Mouse (Mus musculus) intestine, embryonic 16.5 days (tissue): Measurements from ENCODE around the gene Robo1. TPM values are rescaled to one million over a fixed set of nuclear protein-coding genes. Genes with fewer than 3 reads are reported as not detected.

Experiments
- ATAC-seq: fragments of 200-750 bp; cut with Nextera tagmentation; 2 replicates; pipeline ENCODE4 v1.8.0; 2017; ENCODE audit warnings: moderate TSS enrichment, moderate library complexity
- H3K27ac ChIP-seq: fragments of 300-500 bp; sonication (generic); 2 replicates; pipeline ENCODE4 v1.5.1; 2014; ENCODE audit warnings: mild to moderate bottlenecking, low read length
- H3K27me3 ChIP-seq: fragments of 300-500 bp; sonication (generic); replicated peaks from 2 replicates; pipeline ENCODE4 v1.6.1; 2014; ENCODE audit warnings: low read length, control low read depth, mixed read lengths; ENCODE audit not compliant: control insufficient read depth, insufficient read depth
- H3K36me3 ChIP-seq: fragments of 300-500 bp; sonication (generic); 2 replicates; pipeline ENCODE4 v1.6.1; 2014; ENCODE audit warnings: low read length, control low read depth; ENCODE audit not compliant: control insufficient read depth, insufficient read depth
- H3K4me1 ChIP-seq: fragments of 300-500 bp; sonication (generic); 2 replicates; pipeline ENCODE4 v1.6.1; 2014; ENCODE audit warnings: low read length, control low read depth, mixed read lengths; ENCODE audit not compliant: control insufficient read depth, insufficient read depth
- H3K4me2 ChIP-seq: fragments of 300-500 bp; sonication (generic); 2 replicates; pipeline ENCODE4 v1.6.1; 2014; ENCODE audit warnings: low read depth, low read length, control low read depth
- H3K4me3 ChIP-seq: fragments of 300-500 bp; sonication (generic); 2 replicates; pipeline ENCODE4 v1.5.1; 2014; ENCODE audit warnings: mild to moderate bottlenecking, low read length
- H3K9ac ChIP-seq: fragments of 300-500 bp; sonication (generic); 2 replicates; pipeline ENCODE4 v1.6.1; 2014; ENCODE audit warnings: low read depth, low read length
- H3K9me3 ChIP-seq: fragments of 300-500 bp; sonication (generic); 2 replicates; pipeline ENCODE4 v1.6.1; 2016; ENCODE audit warnings: low read length, control low read depth; ENCODE audit not compliant: control insufficient read depth
- WGBS: fragments of 180-500 bp; shearing (Covaris S2); extraction: QIAGEN DNeasy Blood & Tissue Kit; methylation state at CpG from one replicate; pipeline ENCODE4 v1.1.7; 2014; 5-methylcytosine and 5-hydroxymethylcytosine counted together
- polyA plus RNA-seq: library from polyadenylated mRNA; unstranded; fragments of >200 nt; fragmentation: Nextera tagmentation; extraction: Ambion mirVana; gene quantifications from 2 replicates; pipeline ENCODE4 v1.2.1, GENCODE M21; 2015

Gene Robo1
- polyA plus RNA-seq, 1 experiment from 2014 or later, result 10.9 TPM

- 90% methylated on average over 6 of the region's 6 CpGs for WGBS
- Histone ChIP-seq H3K27me3 (no peaks in the 10 kb centered on the region), H3K27ac (no peak overlapping the region), H3K9ac (no peak overlapping the region), H3K36me3 (no peaks in the 10 kb centered on the region), H3K4me1 (no peaks in the 10 kb centered on the region), H3K4me2 (no peak overlapping the region), H3K9me3 (no peaks in the 10 kb centered on the region), H3K4me3 (no peak overlapping the region)
- ATAC-seq, result no peak
These were observed 764.8 kb downstream of the Robo1 start for GRCm38 (mm10) chr16:73072883-73073282.

GRCm38 (mm10) chr16:73082420-73082819, 774.3 kb downstream of the Robo1 start:
- 84% methylated on average over 4 of the region's 4 CpGs for WGBS

GRCm38 (mm10) chr16:73083077-73083476, 775.0 kb downstream of the Robo1 start:
- H3K27ac ChIP-seq, result no peak overlapping the region
- ATAC-seq, result no peak

More at GRCm38 (mm10) chr16:73082420-73082819, 774.3 kb downstream of the Robo1 start:
- Histone ChIP-seq H3K4me1 (no peaks in the 10 kb centered on the region), H3K36me3 (no peaks in the 10 kb centered on the region), H3K27ac (no peak overlapping the region), H3K4me2 (no peak overlapping the region), H3K9me3 (no peaks in the 10 kb centered on the region), H3K27me3 (no peaks in the 10 kb centered on the region), H3K4me3 (no peak overlapping the region), H3K9ac (no peak overlapping the region)
- no peak for ATAC-seq

More at GRCm38 (mm10) chr16:73083077-73083476, 775.0 kb downstream of the Robo1 start:
- Histone ChIP-seq H3K36me3 (no peaks in the 10 kb centered on the region), H3K4me3 (no peak overlapping the region), H3K9me3 (no peaks in the 10 kb centered on the region), H3K9ac (no peak overlapping the region), H3K4me2 (no peak overlapping the region), H3K27me3 (no peaks in the 10 kb centered on the region), H3K4me1 (no peaks in the 10 kb centered on the region)
- WGBS, result 83% methylated on average over 2 of the region's 2 CpGs
